Comparison of ENCODE assay signal across 9 mouse cellular contexts in genomic region chr8:35985152-35985689, GRCm38 (mm10).
DNase-seq lines count a peak whose midpoint lies in the region; ATAC-seq lines count a peak whose summit lies in the region.
"Had no signal": no experiment of that assay in that cellular context is flagged by ENCODE, and none has a peak within 500 bp of the region (broad histone marks: within the 10 kb centered on the region; RNA-seq: fewer than 3 reads in every experiment).

No protein-coding gene starts in this region.

- H3K4me2 ChIP-seq in kidney, embryonic 15.5 days, result no peak overlapping the region

- H3K9ac ChIP-seq in kidney, embryonic 15.5 days, result no peak overlapping the region

- H3K4me3 ChIP-seq in kidney, embryonic 15.5 days (replicated peaks), result no peak overlapping the region
- H3K4me3 ChIP-seq: myocyte had no signal

- ATAC-seq in kidney, embryonic 15.5 days (replicated peaks; ENCODE audit: low FRiP score), result no peak
- ATAC-seq in frontal cortex, adult (ENCODE audit: low TSS enrichment), result no peak

- no peak overlapping the region for H3K27ac ChIP-seq in kidney, embryonic 15.5 days

- H3K9me3 ChIP-seq in kidney, embryonic 15.5 days (replicated peaks), result no peaks in the 10 kb centered on the region

- WGBS in kidney, embryonic 15.5 days, result 55% methylated on average over 5 of the region's 5 CpGs

- peak; percentile 34 for DNase-seq in kidney, adult 9 months
- DNase-seq in NIH3T3 (ENCODE audit: low read depth), result peak; percentile 21
- DNase-seq in fibroblast of lung, adult 2 months (ENCODE audit: low read depth), result peak; percentile 62
- peak; percentile 33 for DNase-seq in heart, postnatal 4 days
- no peak for DNase-seq in frontal cortex, postnatal 25 days (ENCODE audit: low spot score in 2 of 2)
- no peak for DNase-seq in cerebellum, adult 8-10 months

- H3K4me1 ChIP-seq in kidney, embryonic 15.5 days, result peaks cover 3% of the 10 kb centered on the region; the same call in 1 of the 2 replicates

- H3K36me3 ChIP-seq in kidney, embryonic 15.5 days, result no peaks in the 10 kb centered on the region

- no peaks in the 10 kb centered on the region for H3K27me3 ChIP-seq in kidney, embryonic 15.5 days

Comparison
In these comparisons a context has a peak if more than half of its experiments do, and no peak if none do; other contexts are left out.
1. DNase-seq: peak in kidney, adult 9 months (single experiment), NIH3T3 (single experiment), fibroblast of lung, adult 2 months (single experiment) and heart, postnatal 4 days (single experiment); none in frontal cortex, postnatal 25 days (0 of 2) and cerebellum, adult 8-10 months (single experiment).